In the genomic region with DNA sequence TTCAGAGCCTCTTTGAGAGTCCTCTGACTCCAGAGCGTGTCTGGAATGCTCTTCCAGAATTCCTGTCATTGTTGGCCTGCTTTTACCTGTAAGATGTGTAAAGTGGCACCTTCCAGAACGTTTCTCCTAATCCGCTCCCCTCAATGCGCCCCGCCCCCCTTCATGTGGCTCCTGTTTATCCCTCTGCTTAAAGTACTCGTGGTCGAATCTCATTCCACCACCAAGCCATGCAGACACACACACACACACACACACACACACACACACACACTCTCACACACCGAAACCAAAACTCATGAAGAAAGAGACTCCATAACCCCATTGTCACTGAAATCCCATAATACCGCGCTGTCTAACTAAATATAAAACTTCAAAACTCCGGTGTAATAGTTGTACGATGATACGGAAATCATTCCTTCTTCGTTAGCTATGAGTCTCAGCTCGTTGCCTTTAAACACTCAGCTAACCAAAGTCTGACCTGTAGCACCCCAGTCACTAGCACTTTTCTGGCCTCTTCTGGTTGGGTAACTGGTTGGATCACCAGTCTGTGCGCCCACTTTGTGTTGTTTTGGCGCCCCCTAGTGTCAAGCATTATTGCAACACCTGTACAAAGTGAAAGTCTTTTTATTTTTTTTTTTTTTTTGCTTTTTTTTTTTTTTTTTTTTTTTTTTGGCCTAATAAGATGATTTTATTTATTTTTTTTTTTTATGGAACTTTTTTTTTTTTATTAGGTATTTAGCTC, we compare ENCODE assay signal across 7 mouse cellular contexts. TPM values are rescaled to one million over a fixed set of nuclear protein-coding genes. Genes with fewer than 3 reads are reported as not detected.
DNase-seq lines count a peak whose midpoint lies in the region; ATAC-seq and TF ChIP-seq lines count a peak whose summit lies in the region.

No protein-coding gene starts in this region.

- H3K9ac ChIP-seq in embryonic facial prominence, embryonic 13.5 days, result no peak overlapping the region
- no peak overlapping the region for H3K9ac ChIP-seq in limb, embryonic 13.5 days
- no peak overlapping the region for H3K9ac ChIP-seq in midbrain, postnatal 0 days (replicated peaks; ENCODE audit: low read length, poor library complexity, severe bottlenecking)

- no peaks in the 10 kb centered on the region for H3K36me3 ChIP-seq in embryonic facial prominence, embryonic 13.5 days
- no peaks in the 10 kb centered on the region for H3K36me3 ChIP-seq in limb, embryonic 13.5 days
- H3K36me3 ChIP-seq in midbrain, postnatal 0 days (ENCODE audit: insufficient read depth, low read length), result no peaks in the 10 kb centered on the region

- ATAC-seq in embryonic facial prominence, embryonic 13.5 days (ENCODE audit: insufficient number of reproducible peaks, insufficient read depth, low FRiP score, low TSS enrichment, low read depth), result peak; percentile 59; the same call in 1 of the 2 replicates
- peak; percentile 90 for ATAC-seq in limb, embryonic 13.5 days (ENCODE audit: low FRiP score, low read depth)
- peak; percentile 73; the same call in 1 of the 2 replicates for ATAC-seq in midbrain, postnatal 0 days (ENCODE audit: low FRiP score)

- peak; percentile 85 for DNase-seq in adrenal gland, postnatal 25 days
- DNase-seq in heart, adult 8-10 months (ENCODE audit: low spot score), result peak; percentile 89
- DNase-seq in kidney, adult 8-10 months, result peak; percentile 78 to 92
- DNase-seq in midbrain, postnatal 0 days (ENCODE audit: low spot score), result peak; percentile 81
- peak; percentile 75 to 91 for DNase-seq in spleen, postnatal 10 days (ENCODE audit: low spot score in 2 of 2)

- H3K9me3 ChIP-seq in embryonic facial prominence, embryonic 13.5 days, result no peaks in the 10 kb centered on the region
- H3K9me3 ChIP-seq in limb, embryonic 13.5 days, result no peaks in the 10 kb centered on the region
- H3K9me3 ChIP-seq in midbrain, postnatal 0 days (ENCODE audit: low read length), result no peaks in the 10 kb centered on the region

- TF ChIP-seq CTCF in midbrain, postnatal 0 days (IDR thresholded peaks at IDR 0.05), result peak; percentile 82

- no peak overlapping the region for H3K27ac ChIP-seq in embryonic facial prominence, embryonic 13.5 days
- H3K27ac ChIP-seq in limb, embryonic 13.5 days, result no peak overlapping the region
- no peak overlapping the region for H3K27ac ChIP-seq in midbrain, postnatal 0 days (ENCODE audit: low read depth, low read length)

- H3K4me3 ChIP-seq in embryonic facial prominence, embryonic 13.5 days, result no peak overlapping the region
- no peak overlapping the region for H3K4me3 ChIP-seq in limb, embryonic 13.5 days
- H3K4me3 ChIP-seq in midbrain, postnatal 0 days (ENCODE audit: low read depth, low read length), result no peak overlapping the region

- peak overlapping the region; percentile 32 for H3K4me2 ChIP-seq in embryonic facial prominence, embryonic 13.5 days
- H3K4me2 ChIP-seq in limb, embryonic 13.5 days (replicated peaks), result no peak overlapping the region
- H3K4me2 ChIP-seq in midbrain, postnatal 0 days (ENCODE audit: low read depth, low read length, poor library complexity, severe bottlenecking), result no peak overlapping the region

- no peaks in the 10 kb centered on the region for H3K27me3 ChIP-seq in embryonic facial prominence, embryonic 13.5 days
- H3K27me3 ChIP-seq in limb, embryonic 13.5 days, result no peaks in the 10 kb centered on the region
- H3K27me3 ChIP-seq in midbrain, postnatal 0 days (ENCODE audit: insufficient read depth, low read length), result no peaks in the 10 kb centered on the region

- 37% methylated on average over 17 of the region's 17 CpGs for WGBS in embryonic facial prominence, embryonic 13.5 days
- WGBS in limb, embryonic 13.5 days, result 43% methylated on average over 17 of the region's 17 CpGs
- 46% methylated on average over 17 of the region's 17 CpGs for WGBS in midbrain, postnatal 0 days

- no peaks in the 10 kb centered on the region for H3K4me1 ChIP-seq in embryonic facial prominence, embryonic 13.5 days
- no peaks in the 10 kb centered on the region for H3K4me1 ChIP-seq in limb, embryonic 13.5 days
- no peaks in the 10 kb centered on the region for H3K4me1 ChIP-seq in midbrain, postnatal 0 days (ENCODE audit: insufficient read depth, low read length)

RNA-seq across cellular contexts. Expression of a gene that starts 8.2 kb away (rescaled TPM):
- total RNA-seq in adrenal gland, postnatal 25 days (2021), result 13.1 and 14.2 TPM in 2 replicates
- polyA plus RNA-seq in embryonic facial prominence, embryonic 13.5 days (2015; fragmentation: Nextera tagmentation; extraction: Ambion mirVana), result 38.4 and 40.1 TPM in 2 replicates
- 1 to 10 TPM; 6.5 to 7.8 (median 7.1) TPM for total RNA-seq in heart, adult 8-10 months (2022)
- 36.4 and 37.2 TPM in 2 replicates for polyA plus RNA-seq in limb, embryonic 13.5 days (2015; fragmentation: Nextera tagmentation; extraction: Ambion mirVana)
- 18.4 and 24.8 TPM in 2 replicates for total RNA-seq in midbrain, postnatal 0 days (2014; rRNA removed)
- polyA plus RNA-seq in midbrain, postnatal 0 days (2015; fragmentation: Nextera tagmentation; extraction: Ambion mirVana), result 24.2 and 24.8 TPM in 2 replicates

RNA-seq across cellular contexts. Expression of a gene that starts 32.8 kb away (rescaled TPM):
- 13.1 and 16.1 TPM in 2 replicates for total RNA-seq in adrenal gland, postnatal 25 days (2021)
- polyA plus RNA-seq in embryonic facial prominence, embryonic 13.5 days (2015; fragmentation: Nextera tagmentation; extraction: Ambion mirVana), result 3.6 and 4.5 TPM in 2 replicates
- 1 to 10 TPM; 1.7 to 2.5 (median 2.3) TPM for total RNA-seq in heart, adult 8-10 months (2022)
- polyA plus RNA-seq in limb, embryonic 13.5 days (2015; fragmentation: Nextera tagmentation; extraction: Ambion mirVana), result 2.2 and 3.5 TPM in 2 replicates
- total RNA-seq in midbrain, postnatal 0 days (2014; rRNA removed), result 1.8 and 7.8 TPM in 2 replicates
- 0.92 and 1.1 TPM in 2 replicates for polyA plus RNA-seq in midbrain, postnatal 0 days (2015; fragmentation: Nextera tagmentation; extraction: Ambion mirVana)
